Mouse (Mus musculus) embryonic fibroblast, embryonic 13.5 days (primary cell): ENCODE measurements at regions not wholly inside any gene's neighbourhood (a gene's known extent, or its start where the extent isn't known, plus 50 kb on each side); places are given as distances from the start of the nearest gene placed in this dataset.

ENCODE experiments used
- CTCF ChIP-seq: IDR thresholded peaks from 2 replicates; pipeline ENCODE4 v1.5.1; 2011; ENCODE audit warnings: mild to moderate bottlenecking, control low read depth, low read length, moderate library complexity, borderline replicate concordance; ENCODE audit not compliant: insufficient read depth
- POLR2A ChIP-seq: IDR thresholded peaks from 2 replicates; pipeline ENCODE4 v1.6.1; 2011; ENCODE audit warnings: low read depth, mild to moderate bottlenecking, control low read depth, low read length, moderate library complexity

- TF ChIP-seq CTCF (no peak), POLR2A (no peak)
Measured at GRCm38 (mm10) chr3:149910721-149911120, 920.4 kb upstream of the Adgrl2 start.
